ENCODE assay signal across 8 mouse cellular contexts in the genomic region with DNA sequence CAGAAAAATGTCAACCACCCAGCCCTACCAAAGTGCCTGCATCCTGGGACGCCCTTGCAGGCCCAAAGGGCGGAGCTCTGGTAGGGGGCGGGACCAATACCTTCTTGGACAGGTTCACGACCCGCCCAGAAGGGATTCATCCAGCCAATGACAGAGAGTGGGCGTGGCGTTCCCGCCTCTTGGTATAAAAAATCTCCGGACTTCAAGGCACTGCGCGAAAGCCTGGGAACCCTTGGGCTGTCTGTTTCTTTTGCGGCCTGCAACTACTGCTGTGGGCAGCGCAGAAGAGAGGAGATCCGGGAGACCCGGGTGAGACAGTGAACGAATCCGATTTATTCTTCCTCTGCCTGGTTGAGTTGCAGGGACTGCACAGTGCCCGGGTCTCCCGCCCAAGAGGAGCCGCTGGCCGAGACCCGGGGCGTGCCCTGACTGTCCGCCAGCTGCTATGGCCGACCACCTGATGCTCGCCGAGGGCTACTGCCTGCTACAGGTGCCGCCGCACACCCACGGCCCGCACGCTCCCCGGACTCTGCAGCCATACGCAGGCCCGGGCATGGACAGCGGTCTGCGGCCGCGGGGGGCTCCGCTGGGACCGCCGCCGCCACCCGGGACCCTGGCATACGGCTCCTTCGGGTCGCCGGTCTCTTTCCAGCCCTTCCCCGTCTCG. TPM values are rescaled to one million over a fixed set of nuclear protein-coding genes. Genes with fewer than 3 reads are reported as not detected.
DNase-seq lines count a peak whose midpoint lies in the region; ATAC-seq and TF ChIP-seq lines count a peak whose summit lies in the region.

A gene (plus strand): TSS at position 215 of the 667 bp plus-strand sequence.

- peak within 1 kb of the TSS; percentile 45 for H3K9ac ChIP-seq in ES-Bruce4 (ENCODE audit: low read depth, poor library complexity, severe bottlenecking)
- H3K9ac ChIP-seq in forebrain, embryonic 14.5 days (ENCODE audit: low read length), result peak within 1 kb of the TSS; percentile 61
- peak within 1 kb of the TSS; percentile 92 for H3K9ac ChIP-seq in liver, embryonic 15.5 days
- peak within 1 kb of the TSS; percentile 66 for H3K9ac ChIP-seq in neural tube, embryonic 13.5 days

- peak; percentile 87 for TF ChIP-seq POLR2A in ES-Bruce4 (IDR thresholded peaks at IDR 0.05; ENCODE audit: insufficient read depth, low read length)

- no peak for TF ChIP-seq EP300 in ES-Bruce4 (IDR thresholded peaks at IDR 0.05; ENCODE audit: insufficient read depth, low read depth, low read length)

- DNase-seq in cerebellum, adult 11-12 months, result peak; percentile 95
- peak; percentile 90 for DNase-seq in forebrain, embryonic 14.5 days (ENCODE audit: low spot score)
- DNase-seq in heart, postnatal 10 days, result peak; percentile 91 to 94
- peak; percentile 93 to 96 for DNase-seq in kidney, postnatal 4 days
- peak; percentile 73 for DNase-seq in telencephalon, adult 2 months (ENCODE audit: low read depth, low spot score)

- H3K4me2 ChIP-seq in forebrain, embryonic 14.5 days (ENCODE audit: low read length), result peak within 1 kb of the TSS; percentile 97
- H3K4me2 ChIP-seq in liver, embryonic 15.5 days, result peak within 1 kb of the TSS; percentile 94
- peak within 1 kb of the TSS; percentile 93 for H3K4me2 ChIP-seq in neural tube, embryonic 13.5 days

- no peaks in the 10 kb centered on the region for H3K9me3 ChIP-seq in ES-Bruce4 (replicated peaks; ENCODE audit: control insufficient read depth, insufficient read depth, low read length, poor library complexity, severe bottlenecking)
- no peaks in the 10 kb centered on the region for H3K9me3 ChIP-seq in forebrain, embryonic 14.5 days (replicated peaks; ENCODE audit: control insufficient read depth, low read length)
- no peaks in the 10 kb centered on the region for H3K9me3 ChIP-seq in liver, embryonic 15.5 days (replicated peaks)
- H3K9me3 ChIP-seq in neural tube, embryonic 13.5 days, result no peaks in the 10 kb centered on the region

- H3K36me3 ChIP-seq in ES-Bruce4 (ENCODE audit: control insufficient read depth, insufficient read depth, low read length, poor library complexity, severe bottlenecking), result no peaks in the 10 kb centered on the region
- H3K36me3 ChIP-seq in forebrain, embryonic 14.5 days (ENCODE audit: control insufficient read depth, insufficient read depth, low read length), result no peaks in the 10 kb centered on the region
- no peaks in the 10 kb centered on the region for H3K36me3 ChIP-seq in liver, embryonic 15.5 days (replicated peaks)
- no peaks in the 10 kb centered on the region for H3K36me3 ChIP-seq in neural tube, embryonic 13.5 days

- no peak for TF ChIP-seq CTCF in ES-Bruce4 (IDR thresholded peaks at IDR 0.05; ENCODE audit: low read depth, low read length)

- peak within 1 kb of the TSS; percentile 66; the same call in 1 of the 2 replicates for H3K27ac ChIP-seq in ES-Bruce4 (ENCODE audit: insufficient read depth, low read length)
- no peak within 1 kb of the TSS for H3K27ac ChIP-seq in forebrain, embryonic 14.5 days (ENCODE audit: low read depth, low read length)
- peak within 1 kb of the TSS; percentile 93 for H3K27ac ChIP-seq in liver, embryonic 15.5 days (replicated peaks)
- no peak within 1 kb of the TSS for H3K27ac ChIP-seq in neural tube, embryonic 13.5 days (replicated peaks)

- H3K4me3 ChIP-seq in ES-Bruce4 (ENCODE audit: low read depth, low read length), result peak within 1 kb of the TSS; percentile 61
- peak within 1 kb of the TSS; percentile 45 for H3K4me3 ChIP-seq in forebrain, embryonic 14.5 days (ENCODE audit: low read depth, low read length)
- H3K4me3 ChIP-seq in liver, embryonic 15.5 days (replicated peaks), result peak within 1 kb of the TSS; percentile 91
- peak within 1 kb of the TSS; percentile 45 for H3K4me3 ChIP-seq in neural tube, embryonic 13.5 days

- WGBS in forebrain, embryonic 14.5 days, result under 1% methylated on average over 44 of the region's 50 CpGs
- WGBS in liver, embryonic 15.5 days (ENCODE audit: insufficient replicate concordance), result under 1% methylated on average over 50 of the region's 50 CpGs
- WGBS in neural tube, embryonic 13.5 days, result under 1% methylated on average over 50 of the region's 50 CpGs

- intact Hi-C loops in heart, postnatal 10 days (cut with DNase I), result loop anchor here (5.0 kb wide), 1 partner anchor 74 kb away; no protein-coding TSS in a partner anchor

- H3K27me3 ChIP-seq in ES-Bruce4 (ENCODE audit: control insufficient read depth, insufficient read depth, low read length, poor library complexity, severe bottlenecking), result peaks cover 4% of the 10 kb centered on the region; the same call in 1 of the 2 replicates
- H3K27me3 ChIP-seq in forebrain, embryonic 14.5 days (replicated peaks; ENCODE audit: control insufficient read depth, insufficient read depth, low read length), result peaks cover 14% of the 10 kb centered on the region
- no peaks in the 10 kb centered on the region for H3K27me3 ChIP-seq in liver, embryonic 15.5 days
- H3K27me3 ChIP-seq in neural tube, embryonic 13.5 days, result peaks cover 56% of the 10 kb centered on the region

- peak; percentile 90 for ATAC-seq in forebrain, embryonic 14.5 days
- peak; percentile 82 for ATAC-seq in liver, embryonic 15.5 days (ENCODE audit: insufficient read depth)
- ATAC-seq in neural tube, embryonic 13.5 days (ENCODE audit: low read depth), result peak; percentile 83

- H3K4me1 ChIP-seq in ES-Bruce4 (ENCODE audit: control insufficient read depth, insufficient read depth, low read length), result peaks cover 2% of the 10 kb centered on the region
- H3K4me1 ChIP-seq in forebrain, embryonic 14.5 days (ENCODE audit: control insufficient read depth, insufficient read depth, low read length), result no peaks in the 10 kb centered on the region
- peaks cover 81% of the 10 kb centered on the region for H3K4me1 ChIP-seq in liver, embryonic 15.5 days (replicated peaks)
- peaks cover 26% of the 10 kb centered on the region for H3K4me1 ChIP-seq in neural tube, embryonic 13.5 days (replicated peaks)

RNA-seq across cellular contexts. Expression of the gene that starts here (rescaled TPM):
- 3.2 and 3.9 TPM in 2 replicates for polyA plus RNA-seq in ES-Bruce4 (2011; ENCODE audit: insufficient read depth, insufficient read length, low read depth, missing spikeins)
- polyA plus RNA-seq in forebrain, embryonic 14.5 days (2014; fragmentation: Nextera tagmentation; extraction: Ambion mirVana), result 0.17 and 0.23 TPM in 2 replicates
- 10 to 100 TPM; 76.0 to 81.5 TPM for total RNA-seq in heart, postnatal 10 days (2021)
- polyA plus RNA-seq in liver, embryonic 15.5 days (2015; fragmentation: Nextera tagmentation; extraction: Ambion mirVana), result 78.5 and 82.8 TPM in 2 replicates
- polyA plus RNA-seq in neural tube, embryonic 13.5 days (2015; fragmentation: Nextera tagmentation; extraction: Ambion mirVana), result 0.95 and 1.4 TPM in 2 replicates

Comparison
In these comparisons a context has a peak if more than half of its experiments do, and no peak if none do; other contexts are left out.
1. RNA of the gene that starts here (polyA plus RNA-seq): 78.5 to 82.8 TPM in liver, embryonic 15.5 days; 3.2 to 3.9 TPM in ES-Bruce4, 0.95 to 1.4 TPM in neural tube, embryonic 13.5 days and 0.17 to 0.23 TPM in forebrain, embryonic 14.5 days; every median in the first group is over 10 times any median in the second.
2. Peak in DNase-seq, ATAC-seq, H3K4me3 ChIP-seq, H3K9ac ChIP-seq and H3K4me2 ChIP-seq in forebrain, embryonic 14.5 days; RNA of the gene not detected or under 1 TPM.
3. H3K27ac ChIP-seq: peak in ES-Bruce4 (single experiment) and liver, embryonic 15.5 days (single experiment); none in forebrain, embryonic 14.5 days (single experiment) and neural tube, embryonic 13.5 days (single experiment).
4. Peak in every context shown above with its lines, with median percentiles within 50 percentile points of each other: H3K4me3 ChIP-seq, H3K9ac ChIP-seq, DNase-seq, ATAC-seq and H3K4me2 ChIP-seq.